Mouse (Mus musculus) naive thymus-derived CD4-positive, alpha-beta T cell, adult 5 months (primary cell): ENCODE results near the gene Glrp1. TPM values are rescaled to one million over a fixed set of nuclear protein-coding genes. Genes with fewer than 3 reads are reported as not detected.

Experiments used
- polyA plus RNA-seq: library from polyadenylated mRNA; unstranded; fragments of 100-300 nt; shearing (Covaris generic); gene quantifications from one replicate; pipeline ENCODE4 v1.2.1, GENCODE M21; 2017

Glrp1 gene
- not detected for polyA plus RNA-seq

DNA sequence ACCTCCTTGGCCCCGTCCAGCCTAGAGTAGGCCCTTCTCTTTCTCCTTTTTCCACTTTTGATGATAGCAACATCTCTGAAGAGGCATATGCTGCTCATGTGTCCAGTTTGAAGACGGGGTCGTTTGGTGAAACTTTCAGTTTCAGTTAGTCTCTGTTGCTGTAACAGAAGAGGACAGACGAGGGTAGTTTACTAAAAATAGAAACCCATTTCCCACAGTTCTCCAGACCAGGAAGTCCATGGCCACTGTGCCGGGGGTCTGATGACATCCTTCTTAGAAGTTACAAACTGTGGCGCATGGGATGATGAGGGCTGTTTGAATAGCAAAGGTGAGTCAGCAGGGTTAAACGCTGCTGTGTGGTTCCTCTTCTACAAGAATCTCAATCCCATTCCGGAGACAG lies at the start of gene Glrp1:
Gene Glrp1, minus strand, starts transcription at position 278 of the 400 bp plus-strand sequence.

Other genes with a start within 250 kb of the Glrp1 start
- 104 TPM for gene Hjurp, start 232.4 kb downstream of the Glrp1 start, polyA plus RNA-seq
- gene Trpm8, start 232.4 kb downstream of the Glrp1 start, polyA plus RNA-seq: not detected
- gene Spp2, start 103.1 kb downstream of the Glrp1 start, polyA plus RNA-seq: not detected
- 11.4 TPM for gene Arl4c, start 192.2 kb upstream of the Glrp1 start, polyA plus RNA-seq